9 mouse cellular contexts compared by ENCODE assay signal in genomic region chr12:107807634-107808033, GRCm38 (mm10).
DNase-seq lines count a peak whose midpoint lies in the region; ATAC-seq and TF ChIP-seq lines count a peak whose summit lies in the region.
"Had no signal": no experiment of that assay in that cellular context is flagged by ENCODE, and none has a peak within 500 bp of the region (broad histone marks: within the 10 kb centered on the region; RNA-seq: fewer than 3 reads in every experiment).

No protein-coding gene starts in this region.

- H3K4me2 ChIP-seq in lung, embryonic 14.5 days, result no peak overlapping the region
- H3K4me2 ChIP-seq in limb, embryonic 13.5 days (replicated peaks), result peak overlapping the region; percentile 31

- TF ChIP-seq POLR2A in thymus, adult 2 months (IDR thresholded peaks at IDR 0.05; ENCODE audit: control insufficient read depth, extremely low read depth, insufficient read depth, low read length, poor library complexity), result no peak

- H3K9ac ChIP-seq in lung, embryonic 14.5 days, result no peak overlapping the region
- H3K9ac ChIP-seq in limb, embryonic 13.5 days, result peak overlapping the region; percentile 21; the same call in 1 of the 2 replicates
- H3K9ac ChIP-seq: liver, embryonic 14.5 days had no signal

- H3K27me3 ChIP-seq in lung, embryonic 14.5 days (ENCODE audit: insufficient read depth, low read length), result peaks cover 7% of the 10 kb centered on the region; the same call in 1 of the 2 replicates
- H3K27me3 ChIP-seq in limb, embryonic 13.5 days, result no peaks in the 10 kb centered on the region
- H3K27me3 ChIP-seq in thymus, adult 2 months (ENCODE audit: control insufficient read depth, insufficient read depth, low read length), result no peaks in the 10 kb centered on the region

- no peak overlapping the region for H3K27ac ChIP-seq in lung, embryonic 14.5 days (ENCODE audit: low read depth)
- no peak overlapping the region for H3K27ac ChIP-seq in limb, embryonic 13.5 days
- H3K27ac ChIP-seq in thymus, adult 2 months (ENCODE audit: control insufficient read depth, insufficient read depth, low read length), result no peak overlapping the region
- H3K27ac ChIP-seq: liver, embryonic 14.5 days had no signal

- H3K9me3 ChIP-seq in lung, embryonic 14.5 days (ENCODE audit: low read depth, low read length), result no peaks in the 10 kb centered on the region
- H3K9me3 ChIP-seq in limb, embryonic 13.5 days, result no peaks in the 10 kb centered on the region

- no peak overlapping the region for H3K4me3 ChIP-seq in lung, embryonic 14.5 days (ENCODE audit: low read depth, low read length)
- no peak overlapping the region for H3K4me3 ChIP-seq in limb, embryonic 13.5 days
- H3K4me3 ChIP-seq in thymus, adult 2 months (ENCODE audit: control insufficient read depth, insufficient read depth, low read length), result no peak overlapping the region

- no peak for TF ChIP-seq CTCF in lung, embryonic 14.5 days (IDR thresholded peaks at IDR 0.05; ENCODE audit: low read depth)
- TF ChIP-seq CTCF in thymus, adult 2 months (IDR thresholded peaks at IDR 0.05; ENCODE audit: borderline replicate concordance, control insufficient read depth, extremely low read depth, insufficient read depth, low read length, poor library complexity), result no peak

- peaks cover 3% of the 10 kb centered on the region; the same call in 1 of the 2 replicates for H3K4me1 ChIP-seq in lung, embryonic 14.5 days (ENCODE audit: insufficient read depth)
- H3K4me1 ChIP-seq in limb, embryonic 13.5 days, result peaks cover 37% of the 10 kb centered on the region
- H3K4me1 ChIP-seq in thymus, adult 2 months (replicated peaks; ENCODE audit: control insufficient read depth, insufficient read depth, low read length), result peaks cover 14% of the 10 kb centered on the region

- ATAC-seq in lung, embryonic 14.5 days (ENCODE audit: insufficient read depth), result peak; percentile 44; the same call in 1 of the 2 replicates
- ATAC-seq in limb, embryonic 13.5 days (ENCODE audit: low FRiP score, low read depth), result 0 out of 2 replicates have a peak, but pooled peaks have one; percentile 45
- ATAC-seq in megakaryocyte-erythroid progenitor cell, adult 5-6 weeks (replicated peaks; ENCODE audit: low FRiP score, low TSS enrichment, poor library complexity, severe bottlenecking), result no peak

- 7% methylated on average over 11 of the region's 11 CpGs for WGBS in lung, embryonic 14.5 days
- 4% methylated on average over 11 of the region's 11 CpGs for WGBS in limb, embryonic 13.5 days
- WGBS in thymus, adult 2 months, result 54% methylated on average over 11 of the region's 11 CpGs

- no peaks in the 10 kb centered on the region for H3K36me3 ChIP-seq in lung, embryonic 14.5 days (ENCODE audit: insufficient read depth)
- H3K36me3 ChIP-seq in limb, embryonic 13.5 days, result no peaks in the 10 kb centered on the region
- no peaks in the 10 kb centered on the region for H3K36me3 ChIP-seq in thymus, adult 2 months (ENCODE audit: control insufficient read depth, insufficient read depth, low read length)

- DNase-seq in lung, embryonic 14.5 days, result peak; percentile 49
- no peak for DNase-seq in lung, adult 18-20 months
- peak; percentile 66 to 73 for DNase-seq in cerebellum, adult 18-20 months
- DNase-seq in gastrocnemius, adult 8-10 months (ENCODE audit: low spot score in 2 of 2), result peak; percentile 24 to 42
- no peak for DNase-seq in thymus, adult 2 months
- DNase-seq in right cerebral cortex, postnatal 36 days (ENCODE audit: low spot score in 2 of 2), result no peak

Comparison
In these comparisons a context has a peak if more than half of its experiments do, and no peak if none do; other contexts are left out.
1. DNase-seq: peak in lung, embryonic 14.5 days (single experiment), cerebellum, adult 18-20 months (2 of 2) and gastrocnemius, adult 8-10 months (2 of 2); none in lung, adult 18-20 months (0 of 2), thymus, adult 2 months (single experiment) and right cerebral cortex, postnatal 36 days (0 of 2).